Mouse (Mus musculus): ENCODE data around the gene Steap1.

DNA sequence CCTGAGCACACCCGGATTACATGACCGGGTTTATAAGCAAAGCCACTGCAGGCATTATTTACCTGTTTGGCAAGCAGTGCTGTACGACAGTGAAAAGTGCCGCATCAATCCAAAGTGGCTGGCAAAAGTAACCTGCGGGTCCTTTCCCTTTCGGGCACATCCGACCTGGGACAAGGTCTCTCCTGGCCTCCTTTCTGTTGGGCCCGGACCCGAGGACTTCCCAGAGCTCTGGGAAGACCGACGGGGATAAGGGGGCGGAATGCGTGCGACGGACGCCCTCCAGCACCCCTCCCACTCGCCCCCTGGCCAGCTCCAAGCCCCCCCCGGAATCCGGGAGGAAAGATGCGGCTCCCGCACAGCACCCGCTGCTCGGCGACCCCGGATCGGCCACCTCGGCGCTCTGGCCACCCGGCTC, 55.6 kb downstream of the Steap1 start:
- TF ChIP-seq CTCF (IDR thresholded peaks at IDR 0.05; ENCODE audit: extremely low read depth, insufficient read length, insufficient replicate concordance, low read depth, low read length): no peak
- no peak for TF ChIP-seq POLR2A (IDR thresholded peaks at IDR 0.05; ENCODE audit: low read depth, low read length)
